Mouse (Mus musculus) liver, postnatal 0 days (tissue): ENCODE measurements around the gene Olfr394. TPM values are rescaled to one million over a fixed set of nuclear protein-coding genes. Genes with fewer than 3 reads are reported as not detected.
"Not testable (repeated sequence)": the region's sequence is repeated elsewhere in the genome, so short reads cannot be mapped to it uniquely, and the experiment has no call there.

Experiments
- ATAC-seq: fragments of 200-750 bp; cut with Nextera tagmentation; 2 replicates; pipeline ENCODE4 v1.8.0; 2017; ENCODE audit warnings: mild to moderate bottlenecking, moderate library complexity
- DNase-seq: peaks from one replicate; pipeline ENCODE4 v3.0.0-alpha.2; 2016
- H3K27ac ChIP-seq: fragments of 300-500 bp; sonication (generic); 2 replicates; pipeline ENCODE4 v1.5.1; 2014; ENCODE audit warnings: antibody characterized with exemption, moderate library complexity, mild to moderate bottlenecking, low read depth
- H3K27me3 ChIP-seq: fragments of 300-500 bp; sonication (generic); 2 replicates; pipeline ENCODE4 v1.6.1; 2014; ENCODE audit warnings: low read length, control low read depth, mixed read lengths; ENCODE audit not compliant: insufficient read depth
- H3K36me3 ChIP-seq: fragments of 300-500 bp; sonication (generic); replicated peaks from 2 replicates; pipeline ENCODE4 v1.6.1; 2014; ENCODE audit warnings: mild to moderate bottlenecking, control low read depth, low read length, moderate library complexity, mixed read lengths; ENCODE audit not compliant: insufficient read depth
- H3K4me1 ChIP-seq: fragments of 300-500 bp; sonication (generic); 2 replicates; pipeline ENCODE4 v1.6.1; 2014; ENCODE audit warnings: antibody characterized with exemption, mild to moderate bottlenecking, control low read depth; ENCODE audit not compliant: insufficient read depth
- H3K4me2 ChIP-seq: fragments of 300-500 bp; sonication (generic); 2 replicates; pipeline ENCODE4 v1.6.1; 2014; ENCODE audit warnings: low read depth, mild to moderate bottlenecking, low read length, moderate library complexity, mixed read lengths
- H3K4me3 ChIP-seq: fragments of 300-500 bp; sonication (generic); 2 replicates; pipeline ENCODE4 v1.5.1; 2014; ENCODE audit warnings: low read depth, low read length
- H3K9ac ChIP-seq: fragments of 300-500 bp; sonication (generic); replicated peaks from 2 replicates; pipeline ENCODE4 v1.6.1; 2014; ENCODE audit warnings: mild to moderate bottlenecking, moderate library complexity
- H3K9me3 ChIP-seq: fragments of 300-500 bp; sonication (generic); 2 replicates; pipeline ENCODE4 v1.6.1; 2016; ENCODE audit warnings: mild to moderate bottlenecking, control low read depth, low read length, mixed read lengths
- CTCF ChIP-seq: sonication (generic); IDR thresholded peaks from 2 replicates; pipeline ENCODE4 v1.5.1; 2016; ENCODE audit warnings: antibody characterized with exemption, low read depth
- EP300 ChIP-seq: IDR thresholded peaks from 2 replicates; pipeline ENCODE4 v1.6.1; 2016; ENCODE audit warnings: antibody characterized with exemption, low read depth, mild to moderate bottlenecking
- WGBS: fragments of 180-500 bp; shearing (Covaris S2); extraction: QIAGEN DNeasy Blood & Tissue Kit; methylation state at CpG from one replicate; pipeline ENCODE4 v1.1.7; 2014; ENCODE audit not compliant: insufficient replicate concordance; 5-methylcytosine and 5-hydroxymethylcytosine counted together
- polyA plus RNA-seq: library from polyadenylated mRNA; unstranded; fragments of >200 nt; fragmentation: Nextera tagmentation; extraction: Ambion mirVana; gene quantifications from 2 replicates; pipeline ENCODE4 v1.2.1, GENCODE M21; 2015

Olfr394 gene
- polyA plus RNA-seq, result not detected in 2 replicates

GRCm38 (mm10) chr11:73890671-73891070, at the start of gene Olfr394:
Olfr394 (minus strand) TSS chr11:73890771.
- Histone ChIP-seq H3K36me3 (no peaks in the 10 kb centered on the region), H3K27ac (no peak within 1 kb of the TSS), H3K4me2 (no peak within 1 kb of the TSS), H3K9ac (no peak within 1 kb of the TSS), H3K27me3 (no peaks in the 10 kb centered on the region), H3K4me1 (no peaks in the 10 kb centered on the region), H3K9me3 (no peaks in the 10 kb centered on the region), H3K4me3 (no peak within 1 kb of the TSS)
- 79% methylated on average over 1 of the region's 1 CpGs for WGBS
- no peak for DNase-seq
- ATAC-seq, result no peak
- no peak for TF ChIP-seq EP300
- no peak for TF ChIP-seq CTCF

- Histone ChIP-seq H3K9me3 (no peaks in the 10 kb centered on the region; the same call in 1 of the 2 replicates), H3K4me1 (no peaks in the 10 kb centered on the region), H3K9ac (no peak within 1 kb of the TSS), H3K4me2 (no peak within 1 kb of the TSS), H3K4me3 (no peak within 1 kb of the TSS), H3K27me3 (no peaks in the 10 kb centered on the region), H3K36me3 (no peaks in the 10 kb centered on the region), H3K27ac (no peak within 1 kb of the TSS)
- TF ChIP-seq CTCF (no peak), EP300 (no peak)
- ATAC-seq (no peak), DNase-seq (no peak)
These were observed 45.8 kb upstream of the Olfr394 start, which contains the start of gene Olfr23 for GRCm38 (mm10) chr11:73936377-73936776. Olfr23 (plus strand) TSS chr11:73936677.

- WGBS, result 67% methylated on average over 4 of the region's 4 CpGs
- H3K4me3 ChIP-seq, H3K27ac ChIP-seq, DNase-seq, H3K9ac ChIP-seq, H3K9me3 ChIP-seq, H3K4me2 ChIP-seq, H3K36me3 ChIP-seq, ATAC-seq, H3K4me1 ChIP-seq, H3K27me3 ChIP-seq: not testable (repeated sequence)
These were observed 18.6 kb upstream of the Olfr394 start, which contains the start of gene Olfr395 for GRCm38 (mm10) chr11:73909199-73909598. Olfr395 (minus strand) TSS chr11:73909299.

GRCm38 (mm10) chr11:73851354-73851753, 39.2 kb downstream of the Olfr394 start, which contains the start of gene Olfr393:
Olfr393 (minus strand) TSS chr11:73851454.
- DNase-seq, result no peak
- no peaks in the 10 kb centered on the region for H3K36me3 ChIP-seq
- H3K27ac ChIP-seq, result no peak within 1 kb of the TSS
- H3K9ac ChIP-seq, result no peak within 1 kb of the TSS
- no peaks in the 10 kb centered on the region for H3K27me3 ChIP-seq
- H3K4me2 ChIP-seq, result no peak within 1 kb of the TSS
- no peaks in the 10 kb centered on the region for H3K4me1 ChIP-seq
- TF ChIP-seq EP300, result no peak
- TF ChIP-seq CTCF, result no peak
- H3K4me3 ChIP-seq, result no peak within 1 kb of the TSS
- no peak for ATAC-seq
- H3K9me3 ChIP-seq, result no peaks in the 10 kb centered on the region

Other genes with a start within 250 kb of the Olfr394 start
- gene Zfp735, start 202.0 kb downstream of the Olfr394 start, polyA plus RNA-seq, result not detected in 2 replicates
- not detected in 2 replicates for gene Olfr389, start 110.1 kb downstream of the Olfr394 start, polyA plus RNA-seq
- not detected in 2 replicates for gene Olfr390, start 107.8 kb downstream of the Olfr394 start, polyA plus RNA-seq
- not detected in 2 replicates for gene Olfr391-ps, start 87.7 kb downstream of the Olfr394 start, polyA plus RNA-seq
- gene Olfr392, start 73.7 kb downstream of the Olfr394 start, polyA plus RNA-seq, result not detected in 2 replicates
- not detected in 2 replicates for gene Olfr393, start 39.3 kb downstream of the Olfr394 start, polyA plus RNA-seq
- not detected in 2 replicates for gene Olfr395, start 18.5 kb upstream of the Olfr394 start, polyA plus RNA-seq
- not detected in 2 replicates for gene Olfr23, start 45.9 kb upstream of the Olfr394 start, polyA plus RNA-seq
- not detected in 2 replicates for gene Olfr397, start 70.0 kb upstream of the Olfr394 start, polyA plus RNA-seq
- not detected in 2 replicates for gene Olfr398, start 99.6 kb upstream of the Olfr394 start, polyA plus RNA-seq
- not detected in 2 replicates for gene Olfr139, start 165.8 kb upstream of the Olfr394 start, polyA plus RNA-seq
- gene Olfr399, start 165.8 kb upstream of the Olfr394 start, polyA plus RNA-seq, result not detected in 2 replicates
- gene Zfp616, start 179.2 kb upstream of the Olfr394 start, polyA plus RNA-seq, result not detected in 2 replicates
- gene Olfr401, start 222.9 kb upstream of the Olfr394 start, polyA plus RNA-seq, result not detected in 2 replicates